Mouse (Mus musculus) spleen, postnatal 4 days (tissue): ENCODE results near the gene Filip1.

Experiments
- DNase-seq, 2 experiments: peaks; one replicate each; pipeline ENCODE4 v3.0.0; 2022; ENCODE audit warnings: low spot score in 2 of 2

Filip1 gene

GRCm38 (mm10) chr9:79898815-79899214, 113.8 kb downstream of the Filip1 start:
- DNase-seq, result no peak

GRCm38 (mm10) chr9:79894665-79895064, 118.0 kb downstream of the Filip1 start:
- no peak for DNase-seq

GRCm38 (mm10) chr9:79893841-79894612, 118.6 kb downstream of the Filip1 start:
- no peak for DNase-seq

- DNase-seq, result no peak
Measured at GRCm38 (mm10) chr9:79892183-79892582, 120.5 kb downstream of the Filip1 start.

GRCm38 (mm10) chr9:79890488-79890887, 122.2 kb downstream of the Filip1 start:
- DNase-seq, result no peak

- no peak for DNase-seq
Measured at GRCm38 (mm10) chr9:79889132-79889531, 123.5 kb downstream of the Filip1 start.

- DNase-seq, result no peak
Measured at GRCm38 (mm10) chr9:79885244-79886210, 127.1 kb downstream of the Filip1 start.

GRCm38 (mm10) chr9:79883139-79883538, 129.5 kb downstream of the Filip1 start:
- DNase-seq, result no peak

GRCm38 (mm10) chr9:79880031-79880430, 132.6 kb downstream of the Filip1 start:
- DNase-seq, result no peak

GRCm38 (mm10) chr9:79875522-79876131, 137.0 kb downstream of the Filip1 start:
- DNase-seq, result no peak

- no peak for DNase-seq
Measured at GRCm38 (mm10) chr9:79872598-79872997, 140.1 kb downstream of the Filip1 start.

- no peak for DNase-seq
Measured at GRCm38 (mm10) chr9:79869512-79869911, 143.1 kb downstream of the Filip1 start.

- DNase-seq, result no peak
Measured at GRCm38 (mm10) chr9:79865998-79866397, 146.7 kb downstream of the Filip1 start.

GRCm38 (mm10) chr9:79862544-79862943, 150.1 kb downstream of the Filip1 start:
- DNase-seq, result no peak

GRCm38 (mm10) chr9:79847099-79847498, 165.6 kb downstream of the Filip1 start:
- no peak for DNase-seq

- no peak for DNase-seq
Measured at GRCm38 (mm10) chr9:79842615-79843014, 170.0 kb downstream of the Filip1 start.

GRCm38 (mm10) chr9:79842028-79842427, 170.6 kb downstream of the Filip1 start:
- DNase-seq, result no peak

GRCm38 (mm10) chr9:79831294-79831693, 181.4 kb downstream of the Filip1 start:
- DNase-seq, result no peak

GRCm38 (mm10) chr9:79830874-79831273, 181.8 kb downstream of the Filip1 start:
- no peak for DNase-seq

- no peak for DNase-seq
Measured at GRCm38 (mm10) chr9:79829842-79830800, 182.5 kb downstream of the Filip1 start.

- DNase-seq, result no peak
Measured at GRCm38 (mm10) chr9:79827072-79827471, 185.6 kb downstream of the Filip1 start.
